Mouse (Mus musculus) induced T-regulatory cell, adult 2 months (primary cell): ENCODE results near the gene Usp45.
A peak's percentile ranks its signal among the peaks of the same experiment; 100 is the strongest.

Experiments used
- DNase-seq: peaks from one replicate; pipeline ENCODE4 v3.0.0-alpha.2; 2012; ENCODE audit warnings: low read depth

Usp45 gene

GRCm38 (mm10) chr4:21789836-21790235 is 22.9 kb downstream of the Usp45 start:
- DNase-seq: no peak

GRCm38 (mm10) chr4:21793631-21794030 is 26.7 kb downstream of the Usp45 start:
- no peak for DNase-seq

GRCm38 (mm10) chr4:21801013-21801412 is 34.1 kb downstream of the Usp45 start:
- DNase-seq: no peak

- no peak for DNase-seq
These were observed 34.7 kb downstream of the Usp45 start for GRCm38 (mm10) chr4:21801620-21802019.

- DNase-seq: no peak
These were observed 40.2 kb downstream of the Usp45 start for GRCm38 (mm10) chr4:21807204-21807603.

GRCm38 (mm10) chr4:21810608-21811007 is 43.7 kb downstream of the Usp45 start:
- no peak for DNase-seq

GRCm38 (mm10) chr4:21812635-21813034 is 45.7 kb downstream of the Usp45 start:
- DNase-seq: no peak

- DNase-seq: peak; percentile 77
These were observed 47.1 kb downstream of the Usp45 start for GRCm38 (mm10) chr4:21814029-21814428.

GRCm38 (mm10) chr4:21826616-21827015 is 59.7 kb downstream of the Usp45 start:
- no peak for DNase-seq

GRCm38 (mm10) chr4:21832844-21833243 is 65.9 kb downstream of the Usp45 start:
- no peak for DNase-seq

- peak; percentile 98 for DNase-seq
These were observed 80.7 kb downstream of the Usp45 start, which contains the start of gene Pnisr for GRCm38 (mm10) chr4:21847481-21848286. Gene Pnisr, plus strand, starts transcription at chr4:21847583.

GRCm38 (mm10) chr4:21848287-21848630 is 81.3 kb downstream of the Usp45 start:
- DNase-seq: peak; percentile 95

- DNase-seq: no peak
These were observed 90.5 kb downstream of the Usp45 start for GRCm38 (mm10) chr4:21857481-21857880.

GRCm38 (mm10) chr4:21865226-21865625 is 98.3 kb downstream of the Usp45 start:
- DNase-seq: no peak

GRCm38 (mm10) chr4:21878776-21879175 is 111.8 kb downstream of the Usp45 start:
- DNase-seq: no peak

GRCm38 (mm10) chr4:21879565-21880220 is 112.7 kb downstream of the Usp45 start, which contains the start of gene Coq3:
Gene Coq3, plus strand, starts transcription at chr4:21879673.
- DNase-seq: peak; percentile 85

GRCm38 (mm10) chr4:21882806-21883205 is 115.8 kb downstream of the Usp45 start:
- DNase-seq: no peak

- no peak for DNase-seq
These were observed 118.9 kb downstream of the Usp45 start for GRCm38 (mm10) chr4:21885831-21886230.
